Mouse (Mus musculus): ENCODE measurements around the gene Nphp1. TPM values are rescaled to one million over a fixed set of nuclear protein-coding genes. Genes with fewer than 3 reads are reported as not detected.

Gene Nphp1
- total and polyA plus RNA-seq, 3 experiments = 19.1 to 63.6 (median 37.1) TPM

DNA sequence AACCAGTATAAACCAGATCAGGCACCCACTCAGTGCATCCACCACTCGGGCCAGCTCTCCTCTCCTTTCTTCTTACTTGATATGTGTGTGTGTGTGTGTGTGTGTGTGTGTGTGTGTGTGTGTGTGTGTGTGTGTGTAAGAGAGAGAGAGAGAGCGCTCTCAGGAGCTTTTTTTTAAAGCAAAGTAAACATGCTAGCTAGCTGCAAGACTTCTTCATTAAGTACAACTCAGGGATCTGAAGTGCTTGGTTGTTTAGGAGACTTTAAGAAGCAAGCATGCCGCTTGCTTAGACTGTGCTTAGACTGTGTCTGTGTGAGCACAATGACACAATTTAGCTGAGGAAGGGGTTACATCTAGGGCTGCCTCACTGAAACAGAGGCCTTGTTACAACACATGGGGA, 46.1 kb downstream of the Nphp1 start:
- no peak overlapping the region for H3K4me3 ChIP-seq (ENCODE audit: control insufficient read depth in 1 of 2, insufficient read depth in 1 of 2, low read depth in 2 of 2, low read length in 2 of 2)
- no peaks in the 10 kb centered on the region for H3K9me3 ChIP-seq (replicated peaks; ENCODE audit: insufficient read depth, low read length)
- no peaks in the 10 kb centered on the region for H3K36me3 ChIP-seq (ENCODE audit: control insufficient read depth in 1 of 2, insufficient read depth in 2 of 2, low read length in 2 of 2)
- no peak for TF ChIP-seq MEF2A (IDR thresholded peaks at IDR 0.05; ENCODE audit: extremely low read depth, insufficient replicate concordance, low read depth, low read length, poor library complexity, severe bottlenecking)
- no peak for TF ChIP-seq SMC3 (IDR thresholded peaks at IDR 0.05; ENCODE audit: low read depth, low read length)
- TF ChIP-seq E2F4 (IDR thresholded peaks at IDR 0.05; ENCODE audit: borderline replicate concordance, low read depth, low read length) = no peak
- TF ChIP-seq CTCF (IDR thresholded peaks at IDR 0.05 in 2 of 3, conservative IDR thresholded peaks at IDR 0.05 in 1 of 3; ENCODE audit: control insufficient read depth in 1 of 3, insufficient read depth in 1 of 3, low read depth in 2 of 3, low read length in 3 of 3, poor library complexity in 1 of 3, severe bottlenecking in 1 of 3) = no peak
- no peak for TF ChIP-seq ZC3H11A (IDR thresholded peaks at IDR 0.05; ENCODE audit: low read depth, low read length)
- TF ChIP-seq GABPA (IDR thresholded peaks at IDR 0.05; ENCODE audit: low read depth, low read length) = no peak
- no peaks in the 10 kb centered on the region for H3K4me1 ChIP-seq (ENCODE audit: control insufficient read depth in 1 of 2, insufficient read depth in 2 of 2, low read length in 2 of 2)
- H3K27me3 ChIP-seq (ENCODE audit: control insufficient read depth in 1 of 2, insufficient read depth in 2 of 2, low read length in 2 of 2) = no peaks in the 10 kb centered on the region
- H3K9ac ChIP-seq (ENCODE audit: control insufficient read depth, low read depth, low read length, poor library complexity, severe bottlenecking) = no peak overlapping the region
- no peak for DNase-seq (ENCODE audit: low read depth, low spot score)
- H3K27ac ChIP-seq (ENCODE audit: control insufficient read depth, low read depth, low read length) = no peak overlapping the region
- no peaks in the 10 kb centered on the region for H3K79me2 ChIP-seq (ENCODE audit: control insufficient read depth, insufficient read depth, low read length, poor library complexity)

- no peaks in the 10 kb centered on the region for H3K79me2 ChIP-seq (ENCODE audit: control insufficient read depth, insufficient read depth, low read length, poor library complexity)
Measured at GRCm38 (mm10) chr2:127740756-127741519, 47.8 kb downstream of the Nphp1 start.

GRCm38 (mm10) chr2:127737885-127738284, 50.8 kb downstream of the Nphp1 start:
- Histone ChIP-seq H3K27me3 (ENCODE audit: control insufficient read depth in 1 of 2, insufficient read depth in 2 of 2, low read length in 2 of 2) (no peaks in the 10 kb centered on the region), H3K4me3 (ENCODE audit: control insufficient read depth in 1 of 2, insufficient read depth in 1 of 2, low read depth in 2 of 2, low read length in 2 of 2) (no peak overlapping the region), H3K4me1 (ENCODE audit: control insufficient read depth in 1 of 2, insufficient read depth in 2 of 2, low read length in 2 of 2) (no peaks in the 10 kb centered on the region), H3K9ac (ENCODE audit: control insufficient read depth, low read depth, low read length, poor library complexity, severe bottlenecking) (no peak overlapping the region), H3K9me3 (replicated peaks; ENCODE audit: insufficient read depth, low read length) (no peaks in the 10 kb centered on the region), H3K79me2 (ENCODE audit: control insufficient read depth, insufficient read depth, low read length, poor library complexity) (no peaks in the 10 kb centered on the region), H3K36me3 (ENCODE audit: control insufficient read depth in 1 of 2, insufficient read depth in 2 of 2, low read length in 2 of 2) (no peaks in the 10 kb centered on the region), H3K27ac (ENCODE audit: control insufficient read depth, low read depth, low read length) (no peak overlapping the region)
- no peak for TF ChIP-seq TCF12 (IDR thresholded peaks at IDR 0.05; ENCODE audit: low read depth, low read length)
- no peak for TF ChIP-seq POLR2A (IDR thresholded peaks at IDR 0.05; ENCODE audit: control insufficient read depth in 1 of 2, insufficient read depth in 1 of 2, low read depth in 1 of 2, low read length in 2 of 2, poor library complexity in 1 of 2)
- TF ChIP-seq MYC (IDR thresholded peaks at IDR 0.05; ENCODE audit: low read depth, low read length) = no peak
- TF ChIP-seq CHD1 (IDR thresholded peaks at IDR 0.05; ENCODE audit: low read depth, low read length) = no peak
- no peak for TF ChIP-seq ZNF384 (IDR thresholded peaks at IDR 0.05; ENCODE audit: low read depth, low read length)
- TF ChIP-seq ELF1 (IDR thresholded peaks at IDR 0.05; ENCODE audit: low read depth, low read length) = no peak
- TF ChIP-seq ZMIZ1 (IDR thresholded peaks at IDR 0.05; ENCODE audit: low read depth, low read length) = no peak
- no peak for TF ChIP-seq EP300 (IDR thresholded peaks at IDR 0.05; ENCODE audit: low read depth in 1 of 2, low read length in 2 of 2)
- TF ChIP-seq BHLHE40 (IDR thresholded peaks at IDR 0.05; ENCODE audit: borderline replicate concordance, low read depth, low read length) = no peak
- TF ChIP-seq CTCF (IDR thresholded peaks at IDR 0.05 in 2 of 3, conservative IDR thresholded peaks at IDR 0.05 in 1 of 3; ENCODE audit: control insufficient read depth in 1 of 3, insufficient read depth in 1 of 3, low read depth in 2 of 3, low read length in 3 of 3, poor library complexity in 1 of 3, severe bottlenecking in 1 of 3) = no peak
- DNase-seq (ENCODE audit: low read depth, low spot score) = no peak

More at GRCm38 (mm10) chr2:127740756-127741519, 47.8 kb downstream of the Nphp1 start:
- Histone ChIP-seq H3K4me3 (ENCODE audit: control insufficient read depth in 1 of 2, insufficient read depth in 1 of 2, low read depth in 2 of 2, low read length in 2 of 2) (no peak overlapping the region), H3K27me3 (ENCODE audit: control insufficient read depth in 1 of 2, insufficient read depth in 2 of 2, low read length in 2 of 2) (no peaks in the 10 kb centered on the region), H3K36me3 (ENCODE audit: control insufficient read depth in 1 of 2, insufficient read depth in 2 of 2, low read length in 2 of 2) (no peaks in the 10 kb centered on the region), H3K9me3 (replicated peaks; ENCODE audit: insufficient read depth, low read length) (no peaks in the 10 kb centered on the region), H3K9ac (ENCODE audit: control insufficient read depth, low read depth, low read length, poor library complexity, severe bottlenecking) (no peak overlapping the region), H3K4me1 (ENCODE audit: control insufficient read depth in 1 of 2, insufficient read depth in 2 of 2, low read length in 2 of 2) (no peaks in the 10 kb centered on the region), H3K27ac (ENCODE audit: control insufficient read depth, low read depth, low read length) (no peak overlapping the region)
- TF ChIP-seq NELFE (IDR thresholded peaks at IDR 0.05; ENCODE audit: low read depth, low read length) = no peak
- no peak for TF ChIP-seq ZMIZ1 (IDR thresholded peaks at IDR 0.05; ENCODE audit: low read depth, low read length)
- no peak for TF ChIP-seq UBTF (IDR thresholded peaks at IDR 0.05; ENCODE audit: borderline replicate concordance, insufficient read depth, low read depth, low read length)
- TF ChIP-seq GATA1 (IDR thresholded peaks at IDR 0.05; ENCODE audit: low read depth, low read length) = no peak
- TF ChIP-seq HCFC1 (IDR thresholded peaks at IDR 0.05; ENCODE audit: low read depth, low read length) = no peak
- no peak for TF ChIP-seq KAT2A (conservative IDR thresholded peaks at IDR 0.05; ENCODE audit: low read depth, low read length)
- TF ChIP-seq MEF2A (IDR thresholded peaks at IDR 0.05; ENCODE audit: extremely low read depth, insufficient replicate concordance, low read depth, low read length, poor library complexity, severe bottlenecking) = no peak
- no peak for TF ChIP-seq CTCF (IDR thresholded peaks at IDR 0.05 in 2 of 3, conservative IDR thresholded peaks at IDR 0.05 in 1 of 3; ENCODE audit: control insufficient read depth in 1 of 3, insufficient read depth in 1 of 3, low read depth in 2 of 3, low read length in 3 of 3, poor library complexity in 1 of 3, severe bottlenecking in 1 of 3)
- no peak for TF ChIP-seq MYB (IDR thresholded peaks at IDR 0.05; ENCODE audit: low read depth, low read length)
- no peak for TF ChIP-seq ZKSCAN1 (IDR thresholded peaks at IDR 0.05; ENCODE audit: low read depth, low read length)
- no peak for TF ChIP-seq ETS1 (IDR thresholded peaks at IDR 0.05; ENCODE audit: low read depth, low read length)
- TF ChIP-seq ZNF384 (IDR thresholded peaks at IDR 0.05; ENCODE audit: low read depth, low read length) = no peak
- TF ChIP-seq USF1 (IDR thresholded peaks at IDR 0.05; ENCODE audit: low read depth, low read length) = no peak
- no peak for TF ChIP-seq POLR2AphosphoS2 (IDR thresholded peaks at IDR 0.05; ENCODE audit: low read length)
- TF ChIP-seq CHD1 (IDR thresholded peaks at IDR 0.05; ENCODE audit: low read depth, low read length) = no peak
- DNase-seq (ENCODE audit: low read depth, low spot score) = no peak

Data from MEL (cell line).